Mouse (Mus musculus) lung, embryonic 15.5 days (tissue): ENCODE measurements around the gene Dedd. TPM values are rescaled to one million over a fixed set of nuclear protein-coding genes. Genes with fewer than 3 reads are reported as not detected.

Source experiments
- ATAC-seq: fragments of 200-750 bp; cut with Nextera tagmentation; 2 replicates; pipeline ENCODE4 v1.8.0; 2017; ENCODE audit warnings: moderate number of reproducible peaks, borderline replicate concordance; ENCODE audit not compliant: low FRiP score, low TSS enrichment; ENCODE audit errors: extremely low read depth
- H3K27ac ChIP-seq: fragments of 300-500 bp; sonication (generic); 2 replicates; pipeline ENCODE4 v1.5.1; 2015; ENCODE audit warnings: moderate library complexity, mild to moderate bottlenecking, inconsistent platforms
- H3K27me3 ChIP-seq: fragments of 300-500 bp; sonication (generic); 2 replicates; pipeline ENCODE4 v1.6.1; 2015; ENCODE audit warnings: inconsistent platforms
- H3K36me3 ChIP-seq: fragments of 300-500 bp; sonication (generic); 2 replicates; pipeline ENCODE4 v1.6.1; 2015; ENCODE audit warnings: inconsistent platforms
- H3K4me1 ChIP-seq: fragments of 300-500 bp; sonication (generic); 2 replicates; pipeline ENCODE4 v1.6.1; 2015; ENCODE audit warnings: inconsistent platforms
- H3K4me2 ChIP-seq: fragments of 300-500 bp; sonication (generic); 2 replicates; pipeline ENCODE4 v1.6.1; 2015; ENCODE audit warnings: inconsistent platforms, mild to moderate bottlenecking, moderate library complexity
- H3K4me3 ChIP-seq: fragments of 300-500 bp; sonication (generic); 2 replicates; pipeline ENCODE4 v1.5.1; 2015; ENCODE audit warnings: mild to moderate bottlenecking, inconsistent platforms
- H3K9ac ChIP-seq: fragments of 300-500 bp; sonication (generic); 2 replicates; pipeline ENCODE4 v1.6.1; 2015; ENCODE audit warnings: inconsistent platforms
- H3K9me3 ChIP-seq: fragments of 300-500 bp; sonication (generic); 2 replicates; pipeline ENCODE4 v1.6.1; 2016; ENCODE audit warnings: inconsistent platforms
- WGBS: fragments of 180-500 bp; shearing (Covaris S2); methylation state at CpG from one replicate; pipeline ENCODE4 v1.1.7; 2015; 5-methylcytosine and 5-hydroxymethylcytosine counted together
- polyA plus RNA-seq: library from polyadenylated mRNA; unstranded; fragments of >200 nt; fragmentation: Nextera tagmentation; extraction: Ambion mirVana; gene quantifications from 2 replicates; pipeline ENCODE4 v1.2.1, GENCODE M21; 2015

The Dedd gene
- 49.5 and 50.5 TPM in 2 replicates for polyA plus RNA-seq

- Histone ChIP-seq H3K9ac (peak within 1 kb of the TSS; percentile 91), H3K36me3 (peaks cover 6% of the 10 kb centered on the region; the same call in 1 of the 2 replicates), H3K4me1 (peaks cover 35% of the 10 kb centered on the region), H3K27ac (peak within 1 kb of the TSS; percentile 99), H3K9me3 (no peaks in the 10 kb centered on the region), H3K27me3 (no peaks in the 10 kb centered on the region), H3K4me3 (peak within 1 kb of the TSS; percentile 93), H3K4me2 (peak within 1 kb of the TSS; percentile 76)
- under 1% methylated on average over 48 of the region's 48 CpGs for WGBS
- ATAC-seq = peak; percentile 94
Measured at GRCm38 (mm10) chr1:171328839-171329432, at the start of gene Dedd. Dedd (plus strand) TSS chr1:171329145.

- WGBS = 51% methylated on average over 5 of the region's 5 CpGs
Measured at GRCm38 (mm10) chr1:171279721-171280120, 49.2 kb upstream of the Dedd start.

GRCm38 (mm10) chr1:171280250-171280915, 48.6 kb upstream of the Dedd start:
- peaks cover 18% of the 10 kb centered on the region for H3K4me1 ChIP-seq
- H3K27ac ChIP-seq = peak overlapping the region; percentile 53
- no peaks in the 10 kb centered on the region for H3K27me3 ChIP-seq
- peak overlapping the region; percentile 75 for H3K9ac ChIP-seq
- peak overlapping the region; percentile 80 for H3K4me3 ChIP-seq
- no peaks in the 10 kb centered on the region for H3K9me3 ChIP-seq
- WGBS = under 1% methylated on average over 25 of the region's 25 CpGs
- peaks cover 58% of the 10 kb centered on the region for H3K36me3 ChIP-seq
- peak; percentile 9; the same call in 1 of the 2 replicates for ATAC-seq
- H3K4me2 ChIP-seq = peak overlapping the region; percentile 86

More at GRCm38 (mm10) chr1:171279721-171280120, 49.2 kb upstream of the Dedd start:
- peaks cover 57% of the 10 kb centered on the region for H3K36me3 ChIP-seq
- peaks cover 18% of the 10 kb centered on the region for H3K4me1 ChIP-seq
- H3K9me3 ChIP-seq = no peaks in the 10 kb centered on the region
- peak overlapping the region; percentile 80 for H3K4me3 ChIP-seq
- H3K4me2 ChIP-seq = peak overlapping the region; percentile 86
- ATAC-seq = no peak
- no peaks in the 10 kb centered on the region for H3K27me3 ChIP-seq
- H3K27ac ChIP-seq = no peak overlapping the region
- H3K9ac ChIP-seq = peak overlapping the region; percentile 75

- Histone ChIP-seq H3K4me1 (peaks cover 18% of the 10 kb centered on the region), H3K36me3 (peaks cover 58% of the 10 kb centered on the region), H3K9ac (peak within 1 kb of the TSS; percentile 75), H3K9me3 (no peaks in the 10 kb centered on the region), H3K4me2 (peak within 1 kb of the TSS; percentile 86), H3K27ac (peak within 1 kb of the TSS; percentile 88), H3K4me3 (peak within 1 kb of the TSS; percentile 80), H3K27me3 (no peaks in the 10 kb centered on the region)
- under 1% methylated on average over 26 of the region's 26 CpGs for WGBS
- peak; percentile 97 for ATAC-seq
Measured at GRCm38 (mm10) chr1:171280916-171281527, 47.9 kb upstream of the Dedd start, which contains the start of gene Ppox. Ppox (minus strand) TSS chr1:171281186.

GRCm38 (mm10) chr1:171281528-171281923, 47.4 kb upstream of the Dedd start:
- peak overlapping the region; percentile 59 for H3K9ac ChIP-seq
- no peaks in the 10 kb centered on the region for H3K27me3 ChIP-seq
- peak; percentile 55 for ATAC-seq
- peaks cover 22% of the 10 kb centered on the region for H3K4me1 ChIP-seq
- WGBS = 0% methylated on average over 10 of the region's 10 CpGs
- peak overlapping the region; percentile 80 for H3K4me3 ChIP-seq
- peak overlapping the region; percentile 86 for H3K4me2 ChIP-seq
- H3K36me3 ChIP-seq = peaks cover 58% of the 10 kb centered on the region
- peak overlapping the region; percentile 88 for H3K27ac ChIP-seq
- no peaks in the 10 kb centered on the region for H3K9me3 ChIP-seq

- Histone ChIP-seq H3K27me3 (no peaks in the 10 kb centered on the region), H3K4me3 (peak overlapping the region; percentile 80; the same call in 1 of the 2 replicates), H3K27ac (peak overlapping the region; percentile 88; the same call in 1 of the 2 replicates), H3K9me3 (no peaks in the 10 kb centered on the region), H3K4me1 (peaks cover 29% of the 10 kb centered on the region), H3K4me2 (peak overlapping the region; percentile 86), H3K9ac (no peak overlapping the region; the same call in 1 of the 2 replicates), H3K36me3 (peaks cover 52% of the 10 kb centered on the region)
- 73% methylated on average over 18 of the region's 18 CpGs for WGBS
- ATAC-seq = no peak
Measured at GRCm38 (mm10) chr1:171282086-171282805, 46.7 kb upstream of the Dedd start.

GRCm38 (mm10) chr1:171283188-171284160, 45.5 kb upstream of the Dedd start:
- Histone ChIP-seq H3K36me3 (peaks cover 47% of the 10 kb centered on the region), H3K4me2 (no peak overlapping the region), H3K9me3 (no peaks in the 10 kb centered on the region), H3K4me1 (peaks cover 36% of the 10 kb centered on the region), H3K27ac (no peak overlapping the region), H3K4me3 (no peak overlapping the region), H3K27me3 (no peaks in the 10 kb centered on the region), H3K9ac (no peak overlapping the region)
- 92% methylated on average over 18 of the region's 18 CpGs for WGBS
- ATAC-seq = no peak

- H3K27me3 ChIP-seq = no peaks in the 10 kb centered on the region
- peaks cover 54% of the 10 kb centered on the region for H3K36me3 ChIP-seq
- no peak overlapping the region for H3K9ac ChIP-seq
- ATAC-seq = no peak
- H3K4me2 ChIP-seq = no peak overlapping the region
- H3K4me1 ChIP-seq = peaks cover 34% of the 10 kb centered on the region
- H3K9me3 ChIP-seq = no peaks in the 10 kb centered on the region
- no peak overlapping the region for H3K27ac ChIP-seq
- 91% methylated on average over 15 of the region's 15 CpGs for WGBS
- H3K4me3 ChIP-seq = no peak overlapping the region
Measured at GRCm38 (mm10) chr1:171284491-171284890, 44.5 kb upstream of the Dedd start.

GRCm38 (mm10) chr1:171285096-171285892, 43.7 kb upstream of the Dedd start:
- H3K27ac ChIP-seq = no peak overlapping the region
- no peaks in the 10 kb centered on the region for H3K27me3 ChIP-seq
- no peak overlapping the region for H3K9ac ChIP-seq
- H3K4me1 ChIP-seq = peaks cover 26% of the 10 kb centered on the region
- H3K36me3 ChIP-seq = peaks cover 61% of the 10 kb centered on the region
- WGBS = 82% methylated on average over 20 of the region's 20 CpGs
- H3K4me2 ChIP-seq = no peak overlapping the region
- no peak overlapping the region for H3K4me3 ChIP-seq
- no peaks in the 10 kb centered on the region for H3K9me3 ChIP-seq
- no peak for ATAC-seq

- 91% methylated on average over 19 of the region's 19 CpGs for WGBS
- peaks cover 61% of the 10 kb centered on the region for H3K36me3 ChIP-seq
- no peaks in the 10 kb centered on the region for H3K27me3 ChIP-seq
- H3K4me1 ChIP-seq = peaks cover 25% of the 10 kb centered on the region
- H3K9me3 ChIP-seq = no peaks in the 10 kb centered on the region
- H3K9ac ChIP-seq = no peak overlapping the region; the same call in 1 of the 2 replicates
- peak overlapping the region; percentile 69 for H3K4me2 ChIP-seq
- H3K4me3 ChIP-seq = peak overlapping the region; percentile 99
- ATAC-seq = no peak
- H3K27ac ChIP-seq = no peak overlapping the region
Measured at GRCm38 (mm10) chr1:171286517-171286916, 42.4 kb upstream of the Dedd start.
